Mouse (Mus musculus): ENCODE data around the gene Arfgef3. TPM values are rescaled to one million over a fixed set of nuclear protein-coding genes. Genes with fewer than 3 reads are reported as not detected.
"Not testable (repeated sequence)": the region's sequence is repeated elsewhere in the genome, so short reads cannot be mapped to it uniquely, and the experiment has no call there.

Arfgef3 gene
- polyA plus RNA-seq, 1 experiment: 3.2 TPM

DNA sequence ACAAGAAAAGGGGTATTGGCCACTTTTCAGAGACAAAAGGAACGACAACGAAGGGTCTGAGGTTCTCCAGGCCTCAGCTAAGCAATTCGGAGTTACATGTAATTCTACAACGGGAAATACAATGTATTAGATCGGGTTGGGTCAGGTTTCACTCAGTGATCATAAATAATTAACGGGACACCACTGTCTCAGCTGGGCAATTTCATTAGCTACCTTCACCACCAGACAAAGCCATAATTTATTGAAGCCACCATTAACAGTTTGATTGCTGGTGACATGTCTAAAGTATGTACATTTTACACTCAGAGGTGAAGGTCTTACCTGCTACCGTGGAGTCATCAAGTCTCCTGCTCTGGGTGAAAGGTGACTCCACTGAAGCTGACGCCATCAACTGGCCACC lies 113.3 kb downstream of the Arfgef3 start:
- no peak for TF ChIP-seq CTCF (IDR thresholded peaks at IDR 0.05; ENCODE audit: insufficient read depth, low read length)
- Histone ChIP-seq H3K4me1 (ENCODE audit: control insufficient read depth, insufficient read depth, low read length) (no peaks in the 10 kb centered on the region), H3K4me3 (replicated peaks; ENCODE audit: extremely low read depth, low read depth, low read length) (no peak overlapping the region)
- 82% methylated on average over 8 of the region's 8 CpGs for WGBS
- no peak for DNase-seq

DNA sequence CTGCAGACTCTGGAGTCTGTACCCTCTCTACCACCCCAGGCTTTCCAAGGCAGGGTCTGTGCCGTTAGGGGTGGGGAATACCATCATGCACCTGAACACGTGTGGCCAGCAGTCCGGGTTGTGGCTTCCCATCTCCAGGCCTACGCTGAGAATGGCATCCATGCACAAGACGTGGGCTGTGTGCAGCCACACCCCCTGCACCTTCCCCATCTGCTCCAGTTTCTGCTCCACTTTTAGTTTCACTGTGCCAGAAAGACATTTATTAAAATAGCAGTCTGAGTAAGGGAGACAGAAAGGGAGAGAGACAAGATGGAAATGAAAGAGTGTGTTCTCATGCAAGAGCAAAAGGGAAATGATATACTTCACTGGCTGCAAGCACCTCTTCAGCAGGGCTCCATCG lies 116.2 kb downstream of the Arfgef3 start:
- 90% methylated on average over 6 of the region's 6 CpGs for WGBS
- no peaks in the 10 kb centered on the region for H3K4me1 ChIP-seq (ENCODE audit: control insufficient read depth, insufficient read depth, low read length)
- TF ChIP-seq CTCF (IDR thresholded peaks at IDR 0.05; ENCODE audit: insufficient read depth, low read length) (no peak), POLR2A (IDR thresholded peaks at IDR 0.05; ENCODE audit: borderline replicate concordance, extremely low read depth, low read depth, low read length) (no peak)
- DNase-seq: no peak
- H3K4me3 ChIP-seq (replicated peaks; ENCODE audit: extremely low read depth, low read depth, low read length): no peak overlapping the region

DNA sequence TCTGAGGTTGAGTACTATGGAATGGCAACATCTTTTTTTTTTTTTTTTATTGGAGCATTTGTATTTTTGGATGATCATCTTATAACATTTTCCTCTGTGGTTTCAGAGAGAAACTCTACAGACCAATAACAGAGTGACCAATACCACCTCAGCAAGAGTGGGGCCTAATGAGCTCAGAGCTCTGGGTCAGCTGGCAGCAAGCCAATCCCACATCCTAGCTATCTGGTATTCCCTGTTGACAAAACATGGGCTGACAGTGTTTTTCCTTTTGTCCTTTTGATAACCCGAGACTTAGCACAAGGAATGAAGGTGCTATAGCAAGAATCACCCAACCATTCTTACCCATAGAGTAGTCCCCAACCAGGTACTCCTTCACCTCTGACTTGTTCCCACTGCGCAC lies 131.0 kb downstream of the Arfgef3 start:
- Histone ChIP-seq H3K4me3 (replicated peaks; ENCODE audit: extremely low read depth, low read depth, low read length) (no peak overlapping the region), H3K4me1 (ENCODE audit: control insufficient read depth, insufficient read depth, low read length) (no peaks in the 10 kb centered on the region)
- DNase-seq: no peak
- TF ChIP-seq CTCF (IDR thresholded peaks at IDR 0.05; ENCODE audit: insufficient read depth, low read length) (no peak), POLR2A (IDR thresholded peaks at IDR 0.05; ENCODE audit: borderline replicate concordance, extremely low read depth, low read depth, low read length) (no peak)
- 65% methylated on average over 2 of the region's 2 CpGs for whole genome bisulfite sequencing

- H3K4me3 ChIP-seq (replicated peaks; ENCODE audit: extremely low read depth, low read depth, low read length); DNase-seq; H3K4me1 ChIP-seq (ENCODE audit: control insufficient read depth, insufficient read depth, low read length): not testable (repeated sequence)
- 55% methylated on average over 5 of the region's 5 CpGs for WGBS
Observed at GRCm38 (mm10) chr10:18604827-18605535, 138.8 kb downstream of the Arfgef3 start.

DNA sequence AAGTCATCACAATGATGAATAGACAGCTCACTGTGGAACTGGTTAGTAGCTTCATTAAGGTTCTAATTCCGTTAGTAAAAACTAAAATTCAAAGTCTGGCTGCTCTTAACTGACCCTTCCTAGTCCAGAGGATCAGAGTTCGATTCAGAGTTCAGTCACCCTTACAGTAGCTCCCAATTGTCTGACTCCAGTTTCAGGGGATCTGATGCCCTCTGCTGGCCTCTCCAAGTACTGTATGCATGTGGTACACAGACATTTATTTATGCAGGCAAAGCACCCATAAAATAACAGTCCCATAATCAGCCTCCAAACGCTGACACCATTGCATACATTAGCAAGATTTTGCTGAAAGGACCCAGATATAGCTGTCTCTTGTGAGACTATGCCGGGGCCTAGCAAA lies 141.7 kb downstream of the Arfgef3 start:
- TF ChIP-seq CTCF (IDR thresholded peaks at IDR 0.05; ENCODE audit: insufficient read depth, low read length) (peak; percentile 57), POLR2A (IDR thresholded peaks at IDR 0.05; ENCODE audit: borderline replicate concordance, extremely low read depth, low read depth, low read length) (no peak)
- WGBS: 27% methylated on average over 4 of the region's 4 CpGs
- no peaks in the 10 kb centered on the region for H3K4me1 ChIP-seq (ENCODE audit: control insufficient read depth, insufficient read depth, low read length)
- peak; percentile 71 for DNase-seq
- H3K4me3 ChIP-seq (replicated peaks; ENCODE audit: extremely low read depth, low read depth, low read length): no peak overlapping the region

DNA sequence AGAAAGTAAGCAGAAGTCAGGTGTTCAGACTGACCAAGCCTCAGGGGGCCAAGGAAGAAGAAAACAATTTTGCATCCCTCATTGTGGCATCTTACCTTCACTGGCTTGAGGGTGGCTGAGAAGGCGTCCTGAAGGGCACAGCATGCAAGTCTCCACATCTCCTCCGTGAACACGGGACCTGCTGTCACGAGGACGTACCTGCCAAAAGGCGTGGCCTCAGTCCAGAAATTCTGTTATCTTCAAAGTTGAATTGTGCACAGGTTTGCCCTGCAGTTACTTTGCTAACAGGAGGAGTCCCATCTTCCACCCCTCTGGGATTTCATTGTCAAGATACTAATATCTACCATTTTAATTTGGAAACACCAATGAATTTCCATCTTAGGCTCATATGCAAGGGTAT lies 146.1 kb downstream of the Arfgef3 start:
- 89% methylated on average over 6 of the region's 6 CpGs for whole genome bisulfite sequencing

DNA sequence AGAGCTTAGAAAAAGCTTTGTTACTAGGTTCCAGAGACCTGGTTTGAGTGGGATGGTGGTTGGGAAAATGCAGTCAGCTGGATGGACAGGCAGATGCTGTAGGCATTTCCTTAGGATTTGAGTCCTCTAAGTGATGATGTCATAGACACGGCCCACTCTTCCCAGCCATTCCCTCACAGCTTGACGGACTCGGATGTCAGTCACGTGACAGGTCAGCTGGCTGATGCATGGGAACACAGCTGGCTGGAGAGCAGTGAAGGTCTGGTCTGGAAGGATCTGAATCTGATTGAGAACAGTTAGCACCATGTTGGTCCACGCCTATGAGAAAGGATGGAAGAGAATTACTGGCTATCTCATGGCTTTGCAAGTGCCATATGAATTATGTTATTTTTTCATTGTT lies 154.3 kb downstream of the Arfgef3 start:
- no peaks in the 10 kb centered on the region for H3K4me1 ChIP-seq (ENCODE audit: control insufficient read depth, insufficient read depth, low read length)
- no peak overlapping the region for H3K4me3 ChIP-seq (replicated peaks; ENCODE audit: extremely low read depth, low read depth, low read length)
- no peak for DNase-seq
- WGBS: 85% methylated on average over 5 of the region's 5 CpGs
- no peak for TF ChIP-seq CTCF (IDR thresholded peaks at IDR 0.05; ENCODE audit: insufficient read depth, low read length)
- no peak for TF ChIP-seq POLR2A (IDR thresholded peaks at IDR 0.05; ENCODE audit: borderline replicate concordance, extremely low read depth, low read depth, low read length)

More for the DNA sequence above, 146.1 kb downstream of the Arfgef3 start:
- Histone ChIP-seq H3K4me3 (replicated peaks; ENCODE audit: extremely low read depth, low read depth, low read length) (no peak overlapping the region), H3K4me1 (ENCODE audit: control insufficient read depth, insufficient read depth, low read length) (no peaks in the 10 kb centered on the region)
- no peak for DNase-seq
- TF ChIP-seq POLR2A (IDR thresholded peaks at IDR 0.05; ENCODE audit: borderline replicate concordance, extremely low read depth, low read depth, low read length) (no peak), CTCF (IDR thresholded peaks at IDR 0.05; ENCODE audit: insufficient read depth, low read length) (no peak)

- H3K4me3 ChIP-seq (replicated peaks; ENCODE audit: extremely low read depth, low read depth, low read length): no peak overlapping the region
- WGBS: 46% methylated on average over 7 of the region's 7 CpGs
Observed at GRCm38 (mm10) chr10:18584188-18584587, 159.6 kb downstream of the Arfgef3 start.

GRCm38 (mm10) chr10:18572581-18572980 lies 171.2 kb downstream of the Arfgef3 start:
- no peaks in the 10 kb centered on the region for H3K4me1 ChIP-seq (ENCODE audit: control insufficient read depth, insufficient read depth, low read length)
- H3K4me3 ChIP-seq (replicated peaks; ENCODE audit: extremely low read depth, low read depth, low read length): no peak overlapping the region
- WGBS: 39% methylated on average over 2 of the region's 2 CpGs
- no peak for DNase-seq
- TF ChIP-seq CTCF (IDR thresholded peaks at IDR 0.05; ENCODE audit: insufficient read depth, low read length) (peak; percentile 52), POLR2A (IDR thresholded peaks at IDR 0.05; ENCODE audit: borderline replicate concordance, extremely low read depth, low read depth, low read length) (no peak)

More at GRCm38 (mm10) chr10:18584188-18584587, 159.6 kb downstream of the Arfgef3 start:
- no peak for DNase-seq
- no peak for TF ChIP-seq CTCF (IDR thresholded peaks at IDR 0.05; ENCODE audit: insufficient read depth, low read length)
- no peak for TF ChIP-seq POLR2A (IDR thresholded peaks at IDR 0.05; ENCODE audit: borderline replicate concordance, extremely low read depth, low read depth, low read length)
- H3K4me1 ChIP-seq (ENCODE audit: control insufficient read depth, insufficient read depth, low read length): no peaks in the 10 kb centered on the region

GRCm38 (mm10) chr10:18562940-18563339 lies 180.8 kb downstream of the Arfgef3 start:
- WGBS: 2% methylated on average over 4 of the region's 4 CpGs
- TF ChIP-seq POLR2A (IDR thresholded peaks at IDR 0.05; ENCODE audit: borderline replicate concordance, extremely low read depth, low read depth, low read length) (no peak), CTCF (IDR thresholded peaks at IDR 0.05; ENCODE audit: insufficient read depth, low read length) (peak; percentile 40)
- H3K4me1 ChIP-seq (ENCODE audit: control insufficient read depth, insufficient read depth, low read length): no peaks in the 10 kb centered on the region
- DNase-seq: peak; percentile 42
- no peak overlapping the region for H3K4me3 ChIP-seq (replicated peaks; ENCODE audit: extremely low read depth, low read depth, low read length)

Measured in lung, adult 2 months (tissue).